Mouse (Mus musculus): Measurements from ENCODE around the gene Mst1. TPM values are rescaled to one million over a fixed set of nuclear protein-coding genes. Genes with fewer than 3 reads are reported as not detected.

Gene Mst1
- polyA plus RNA-seq, 1 experiment from 2014 or later = not detected

- H3K27ac ChIP-seq = no peak overlapping the region
- no peak for ATAC-seq (replicated peaks)
- peaks cover 17% of the 10 kb centered on the region; the same call in 1 of the 2 replicates for H3K36me3 ChIP-seq (replicated peaks)
These were observed 28.4 kb upstream of the Mst1 start for GRCm38 (mm10) chr9:108051931-108052220.

GRCm38 (mm10) chr9:108052411-108052810 is 27.8 kb upstream of the Mst1 start:
- no peaks in the 10 kb centered on the region for H3K27me3 ChIP-seq (replicated peaks)
- no peak for ATAC-seq (replicated peaks)
- no peak overlapping the region for H3K4me3 ChIP-seq
- WGBS = 77% methylated on average over 7 of the region's 7 CpGs
- peak overlapping the region; percentile 42; the same call in 1 of the 2 replicates for H3K27ac ChIP-seq
- H3K9me3 ChIP-seq = no peaks in the 10 kb centered on the region
- H3K36me3 ChIP-seq (replicated peaks) = peaks cover 15% of the 10 kb centered on the region; the same call in 1 of the 2 replicates
- peaks cover 33% of the 10 kb centered on the region for H3K4me1 ChIP-seq
- H3K9ac ChIP-seq = no peak overlapping the region
- no peak overlapping the region for H3K4me2 ChIP-seq

More at GRCm38 (mm10) chr9:108051931-108052220, 28.4 kb upstream of the Mst1 start:
- Histone ChIP-seq H3K4me2 (no peak overlapping the region), H3K4me1 (peaks cover 33% of the 10 kb centered on the region), H3K9me3 (no peaks in the 10 kb centered on the region), H3K9ac (no peak overlapping the region), H3K4me3 (no peak overlapping the region), H3K27me3 (replicated peaks) (no peaks in the 10 kb centered on the region)
- WGBS = 83% methylated on average over 4 of the region's 4 CpGs

- ATAC-seq (replicated peaks) = peak; percentile 18
- Histone ChIP-seq H3K4me1 (peaks cover 29% of the 10 kb centered on the region), H3K36me3 (replicated peaks) (peaks cover 17% of the 10 kb centered on the region; the same call in 1 of the 2 replicates), H3K4me3 (no peak within 1 kb of the TSS), H3K4me2 (peak within 1 kb of the TSS; percentile 24), H3K27me3 (replicated peaks) (no peaks in the 10 kb centered on the region), H3K9ac (no peak within 1 kb of the TSS), H3K9me3 (no peaks in the 10 kb centered on the region), H3K27ac (peak within 1 kb of the TSS; percentile 42; the same call in 1 of the 2 replicates)
- WGBS = 54% methylated on average over 20 of the region's 20 CpGs
These were observed 27.2 kb upstream of the Mst1 start, which contains the start of gene Amigo3 for GRCm38 (mm10) chr9:108052885-108053664. TSS of gene Amigo3 (plus strand) at chr9:108053159.

GRCm38 (mm10) chr9:108053665-108054225 is 26.5 kb upstream of the Mst1 start:
- no peak overlapping the region for H3K4me3 ChIP-seq
- H3K4me2 ChIP-seq = no peak overlapping the region
- WGBS = 90% methylated on average over 15 of the region's 15 CpGs
- H3K27me3 ChIP-seq (replicated peaks) = no peaks in the 10 kb centered on the region
- H3K4me1 ChIP-seq = peaks cover 24% of the 10 kb centered on the region
- ATAC-seq (replicated peaks) = no peak
- H3K27ac ChIP-seq = no peak overlapping the region
- H3K36me3 ChIP-seq (replicated peaks) = peaks cover 24% of the 10 kb centered on the region; the same call in 1 of the 2 replicates
- H3K9ac ChIP-seq = no peak overlapping the region
- H3K9me3 ChIP-seq = no peaks in the 10 kb centered on the region

GRCm38 (mm10) chr9:108054331-108055040 is 25.8 kb upstream of the Mst1 start:
- Histone ChIP-seq H3K9ac (no peak overlapping the region), H3K36me3 (replicated peaks) (peaks cover 28% of the 10 kb centered on the region; the same call in 1 of the 2 replicates), H3K27ac (no peak overlapping the region), H3K4me1 (peaks cover 22% of the 10 kb centered on the region), H3K4me2 (no peak overlapping the region), H3K27me3 (replicated peaks) (no peaks in the 10 kb centered on the region), H3K4me3 (no peak overlapping the region), H3K9me3 (no peaks in the 10 kb centered on the region)
- no peak for ATAC-seq (replicated peaks)
- 89% methylated on average over 22 of the region's 22 CpGs for WGBS

GRCm38 (mm10) chr9:108055061-108055460 is 25.2 kb upstream of the Mst1 start:
- peaks cover 28% of the 10 kb centered on the region; the same call in 1 of the 2 replicates for H3K36me3 ChIP-seq (replicated peaks)
- whole genome bisulfite sequencing = 88% methylated on average over 1 of the region's 1 CpGs
- H3K4me2 ChIP-seq = no peak overlapping the region
- H3K4me1 ChIP-seq = peaks cover 17% of the 10 kb centered on the region
- no peak overlapping the region for H3K4me3 ChIP-seq
- no peak overlapping the region for H3K27ac ChIP-seq
- H3K9ac ChIP-seq = no peak overlapping the region
- H3K27me3 ChIP-seq (replicated peaks) = no peaks in the 10 kb centered on the region
- no peaks in the 10 kb centered on the region for H3K9me3 ChIP-seq
- no peak for ATAC-seq (replicated peaks)

- no peak for ATAC-seq (replicated peaks)
- Histone ChIP-seq H3K9me3 (no peaks in the 10 kb centered on the region), H3K27ac (no peak overlapping the region), H3K36me3 (replicated peaks) (peaks cover 28% of the 10 kb centered on the region; the same call in 1 of the 2 replicates), H3K4me2 (no peak overlapping the region), H3K4me3 (no peak overlapping the region), H3K4me1 (peaks cover 11% of the 10 kb centered on the region; the same call in 1 of the 2 replicates), H3K9ac (no peak overlapping the region), H3K27me3 (replicated peaks) (no peaks in the 10 kb centered on the region)
- 89% methylated on average over 6 of the region's 6 CpGs for WGBS
These were observed 24.5 kb upstream of the Mst1 start for GRCm38 (mm10) chr9:108055661-108056237.

- H3K9ac ChIP-seq = no peak overlapping the region
- H3K9me3 ChIP-seq = no peaks in the 10 kb centered on the region
- WGBS = 81% methylated on average over 28 of the region's 28 CpGs
- peaks cover 11% of the 10 kb centered on the region; the same call in 1 of the 2 replicates for H3K4me1 ChIP-seq
- H3K4me3 ChIP-seq = no peak overlapping the region
- H3K27me3 ChIP-seq (replicated peaks) = no peaks in the 10 kb centered on the region
- H3K27ac ChIP-seq = no peak overlapping the region
- ATAC-seq (replicated peaks) = no peak
- no peak overlapping the region for H3K4me2 ChIP-seq
- peaks cover 28% of the 10 kb centered on the region; the same call in 1 of the 2 replicates for H3K36me3 ChIP-seq (replicated peaks)
These were observed 23.6 kb upstream of the Mst1 start for GRCm38 (mm10) chr9:108056361-108057261.

- ATAC-seq (replicated peaks) = no peak
- peaks cover 28% of the 10 kb centered on the region; the same call in 1 of the 2 replicates for H3K36me3 ChIP-seq (replicated peaks)
- no peak overlapping the region for H3K4me2 ChIP-seq
- H3K4me3 ChIP-seq = no peak overlapping the region
- H3K4me1 ChIP-seq = peaks cover 11% of the 10 kb centered on the region; the same call in 1 of the 2 replicates
- no peak overlapping the region for H3K27ac ChIP-seq
- no peaks in the 10 kb centered on the region for H3K9me3 ChIP-seq
- no peaks in the 10 kb centered on the region for H3K27me3 ChIP-seq (replicated peaks)
- no peak overlapping the region for H3K9ac ChIP-seq
- WGBS = 92% methylated on average over 5 of the region's 5 CpGs
These were observed 23.0 kb upstream of the Mst1 start for GRCm38 (mm10) chr9:108057262-108057562.

GRCm38 (mm10) chr9:108058291-108058690 is 21.9 kb upstream of the Mst1 start:
- no peak for ATAC-seq (replicated peaks)
- Histone ChIP-seq H3K9ac (no peak overlapping the region), H3K4me2 (no peak overlapping the region), H3K4me3 (no peak overlapping the region), H3K9me3 (no peaks in the 10 kb centered on the region), H3K4me1 (peaks cover under 1% of the 10 kb centered on the region; the same call in 1 of the 2 replicates), H3K36me3 (replicated peaks) (peaks cover 32% of the 10 kb centered on the region; the same call in 1 of the 2 replicates), H3K27ac (no peak overlapping the region), H3K27me3 (replicated peaks) (no peaks in the 10 kb centered on the region)
- WGBS = 93% methylated on average over 9 of the region's 9 CpGs

GRCm38 (mm10) chr9:108062142-108062541 is 18.1 kb upstream of the Mst1 start:
- Histone ChIP-seq H3K4me3 (no peak overlapping the region), H3K9me3 (no peaks in the 10 kb centered on the region), H3K4me2 (no peak overlapping the region), H3K4me1 (no peaks in the 10 kb centered on the region), H3K36me3 (replicated peaks) (peaks cover 23% of the 10 kb centered on the region; the same call in 1 of the 2 replicates), H3K9ac (no peak overlapping the region; the same call in 1 of the 2 replicates), H3K27ac (no peak overlapping the region), H3K27me3 (replicated peaks) (no peaks in the 10 kb centered on the region)
- ATAC-seq (replicated peaks) = no peak
- WGBS = 78% methylated on average over 3 of the region's 3 CpGs

All from midbrain, embryonic 15.5 days (tissue).